Mouse (Mus musculus) midbrain, embryonic 12.5 days (tissue): ENCODE data around the gene Itgb8. TPM values are rescaled to one million over a fixed set of nuclear protein-coding genes. Genes with fewer than 3 reads are reported as not detected.
A peak's percentile ranks its signal among the peaks of the same experiment; 100 is the strongest.

Experiments used
- ATAC-seq: fragments of 200-750 bp; cut with Nextera tagmentation; 2 replicates; pipeline ENCODE4 v1.8.0; 2017; ENCODE audit warnings: low read depth, moderate TSS enrichment, moderate library complexity; ENCODE audit not compliant: low FRiP score
- H3K27ac ChIP-seq: fragments of 300-500 bp; sonication (generic); replicated peaks from 2 replicates; pipeline ENCODE4 v1.5.1; 2016; ENCODE audit warnings: mild to moderate bottlenecking
- H3K27me3 ChIP-seq: fragments of 300-500 bp; sonication (generic); 2 replicates; pipeline ENCODE4 v1.6.1; 2016; ENCODE audit warnings: mild to moderate bottlenecking
- H3K36me3 ChIP-seq: fragments of 300-500 bp; sonication (generic); 2 replicates; pipeline ENCODE4 v1.6.1; 2016
- H3K4me1 ChIP-seq: fragments of 300-500 bp; sonication (generic); 2 replicates; pipeline ENCODE4 v1.6.1; 2016
- H3K4me2 ChIP-seq: fragments of 300-500 bp; sonication (generic); replicated peaks from 2 replicates; pipeline ENCODE4 v1.6.1; 2016; ENCODE audit warnings: mild to moderate bottlenecking, moderate library complexity
- H3K4me3 ChIP-seq: fragments of 300-500 bp; sonication (generic); 2 replicates; pipeline ENCODE4 v1.5.1; 2016; ENCODE audit warnings: mild to moderate bottlenecking
- H3K9ac ChIP-seq: fragments of 300-500 bp; sonication (generic); replicated peaks from 2 replicates; pipeline ENCODE4 v1.6.1; 2016; ENCODE audit warnings: mild to moderate bottlenecking, moderate library complexity
- H3K9me3 ChIP-seq: fragments of 300-500 bp; sonication (generic); 2 replicates; pipeline ENCODE4 v1.6.1; 2016; ENCODE audit warnings: mild to moderate bottlenecking
- WGBS: fragments of 180-500 bp; shearing (Covaris S2); methylation state at CpG from one replicate; pipeline ENCODE4 v1.1.7; 2016; 5-methylcytosine and 5-hydroxymethylcytosine counted together
- polyA plus RNA-seq: library from polyadenylated mRNA; unstranded; fragments of >200 nt; fragmentation: Nextera tagmentation; extraction: Ambion mirVana; gene quantifications from 2 replicates; pipeline ENCODE4 v1.2.1, GENCODE M21; 2016

The Itgb8 gene
- polyA plus RNA-seq, 1 experiment from 2014 or later, result 34.1 TPM

GRCm38 (mm10) chr12:119230444-119230843, 8.2 kb downstream of the Itgb8 start:
- ATAC-seq, result no peak
- Histone ChIP-seq H3K4me1 (peaks cover 24% of the 10 kb centered on the region), H3K4me2 (no peak overlapping the region), H3K4me3 (no peak overlapping the region), H3K27ac (no peak overlapping the region), H3K27me3 (no peaks in the 10 kb centered on the region), H3K9ac (no peak overlapping the region), H3K36me3 (no peaks in the 10 kb centered on the region), H3K9me3 (no peaks in the 10 kb centered on the region)

DNA sequence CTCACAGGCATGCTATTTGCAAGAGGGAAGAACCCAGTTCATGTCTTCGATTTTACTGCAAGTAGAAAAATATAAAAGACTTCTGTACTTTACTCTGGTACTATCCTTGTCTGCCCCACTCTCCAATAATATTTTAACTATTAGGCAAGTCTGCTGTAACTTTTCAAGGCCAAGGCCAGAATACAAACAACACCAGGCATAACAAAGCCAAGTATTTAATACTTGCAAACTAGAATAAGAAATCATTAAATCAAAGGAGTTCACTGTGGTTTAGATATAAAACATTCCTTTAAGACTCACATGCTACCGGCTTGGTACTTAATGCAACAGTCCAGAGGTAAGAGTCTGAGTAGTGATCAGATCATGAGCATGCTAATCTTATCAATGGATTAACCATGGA, 9.0 kb downstream of the Itgb8 start:
- H3K36me3 ChIP-seq, result no peaks in the 10 kb centered on the region
- 68% methylated on average over 2 of the region's 2 CpGs for WGBS
- peaks cover 20% of the 10 kb centered on the region for H3K4me1 ChIP-seq
- no peak overlapping the region for H3K27ac ChIP-seq
- no peaks in the 10 kb centered on the region for H3K9me3 ChIP-seq
- no peak overlapping the region for H3K4me2 ChIP-seq
- H3K9ac ChIP-seq, result no peak overlapping the region
- ATAC-seq, result no peak
- H3K27me3 ChIP-seq, result no peaks in the 10 kb centered on the region
- H3K4me3 ChIP-seq, result no peak overlapping the region

- peaks cover 11% of the 10 kb centered on the region; the same call in 1 of the 2 replicates for H3K4me1 ChIP-seq
- H3K4me2 ChIP-seq, result no peak overlapping the region
- H3K4me3 ChIP-seq, result no peak overlapping the region
- WGBS, result 68% methylated on average over 1 of the region's 1 CpGs
- ATAC-seq, result no peak
- H3K9me3 ChIP-seq, result no peaks in the 10 kb centered on the region
- no peak overlapping the region for H3K9ac ChIP-seq
- 0 out of 2 replicates have a peak, but pooled peaks cover 5% of the 10 kb centered on the region for H3K36me3 ChIP-seq
- no peak overlapping the region for H3K27ac ChIP-seq
- H3K27me3 ChIP-seq, result no peaks in the 10 kb centered on the region
Measured at GRCm38 (mm10) chr12:119227898-119228297, 10.7 kb downstream of the Itgb8 start.

- no peaks in the 10 kb centered on the region for H3K27me3 ChIP-seq
- no peak overlapping the region for H3K4me2 ChIP-seq
- no peak for ATAC-seq
- H3K27ac ChIP-seq, result no peak overlapping the region
- H3K9ac ChIP-seq, result no peak overlapping the region
- H3K36me3 ChIP-seq, result 0 out of 2 replicates have a peak, but pooled peaks cover 5% of the 10 kb centered on the region
- no peak overlapping the region for H3K4me3 ChIP-seq
- H3K9me3 ChIP-seq, result no peaks in the 10 kb centered on the region
- no peaks in the 10 kb centered on the region for H3K4me1 ChIP-seq
Measured at GRCm38 (mm10) chr12:119224699-119225098, 13.9 kb downstream of the Itgb8 start.

DNA sequence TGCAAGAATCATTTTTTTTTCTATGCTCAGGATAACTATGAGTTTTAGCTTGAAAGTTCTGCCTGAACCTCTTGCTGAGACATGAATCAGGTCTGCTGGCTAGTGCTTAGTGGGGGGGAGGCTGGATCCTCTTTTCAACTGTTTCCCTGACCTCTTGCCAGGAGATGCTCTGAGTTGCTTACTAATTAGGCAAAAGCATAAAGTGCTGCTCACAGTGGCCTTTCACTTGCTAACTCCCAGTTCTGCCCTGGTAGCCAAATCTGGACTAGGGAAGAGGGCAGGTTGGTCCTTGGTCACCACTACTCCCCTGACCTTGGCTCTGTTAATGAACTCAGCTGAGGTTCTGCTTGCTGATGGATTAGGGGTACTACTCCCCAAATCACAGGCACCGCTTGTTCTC, 19.2 kb downstream of the Itgb8 start:
- H3K9me3 ChIP-seq, result no peaks in the 10 kb centered on the region
- ATAC-seq, result peak; percentile 16; the same call in 1 of the 2 replicates
- no peak overlapping the region for H3K9ac ChIP-seq
- no peak overlapping the region for H3K4me3 ChIP-seq
- H3K36me3 ChIP-seq, result 0 out of 2 replicates have a peak, but pooled peaks cover 5% of the 10 kb centered on the region
- WGBS, result 91% methylated on average over 1 of the region's 1 CpGs
- H3K27me3 ChIP-seq, result no peaks in the 10 kb centered on the region
- H3K4me2 ChIP-seq, result no peak overlapping the region
- H3K4me1 ChIP-seq, result 0 out of 2 replicates have a peak, but pooled peaks cover 5% of the 10 kb centered on the region
- H3K27ac ChIP-seq, result no peak overlapping the region

GRCm38 (mm10) chr12:119217700-119218265, 20.8 kb downstream of the Itgb8 start:
- H3K4me1 ChIP-seq, result 0 out of 2 replicates have a peak, but pooled peaks cover 5% of the 10 kb centered on the region
- H3K36me3 ChIP-seq, result no peaks in the 10 kb centered on the region
- no peak overlapping the region for H3K9ac ChIP-seq
- H3K4me3 ChIP-seq, result no peak overlapping the region
- H3K27me3 ChIP-seq, result no peaks in the 10 kb centered on the region
- H3K9me3 ChIP-seq, result no peaks in the 10 kb centered on the region
- H3K4me2 ChIP-seq, result no peak overlapping the region
- no peak overlapping the region for H3K27ac ChIP-seq
- ATAC-seq, result no peak

- Histone ChIP-seq H3K9ac (no peak overlapping the region), H3K4me3 (no peak overlapping the region), H3K36me3 (no peaks in the 10 kb centered on the region), H3K9me3 (no peaks in the 10 kb centered on the region), H3K27me3 (no peaks in the 10 kb centered on the region), H3K4me2 (no peak overlapping the region), H3K27ac (no peak overlapping the region), H3K4me1 (0 out of 2 replicates have a peak, but pooled peaks cover 5% of the 10 kb centered on the region)
- WGBS, result 95% methylated on average over 3 of the region's 3 CpGs
- no peak for ATAC-seq
Measured at GRCm38 (mm10) chr12:119215225-119215624, 23.4 kb downstream of the Itgb8 start.

DNA sequence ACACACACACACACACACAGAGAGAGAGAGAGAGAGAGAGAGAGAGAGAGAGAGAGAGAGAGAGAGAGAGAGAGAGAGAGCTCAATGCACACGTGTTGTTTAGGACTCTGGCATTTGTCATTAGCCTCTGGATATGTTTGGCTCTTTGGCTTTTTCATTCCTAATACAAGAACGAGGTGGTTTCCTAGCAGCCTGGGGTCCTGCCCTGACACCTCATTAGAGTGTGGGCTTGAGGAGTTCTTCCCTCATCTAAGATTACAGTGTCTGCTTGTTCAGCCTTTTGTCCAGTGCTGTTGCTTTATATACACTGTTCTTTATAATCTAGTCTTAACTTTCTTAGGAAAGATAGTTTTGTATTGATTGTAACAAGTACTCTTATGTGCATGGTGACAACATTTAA, 27.1 kb downstream of the Itgb8 start:
- Histone ChIP-seq H3K4me1 (no peaks in the 10 kb centered on the region), H3K27me3 (no peaks in the 10 kb centered on the region), H3K27ac (no peak overlapping the region), H3K9me3 (no peaks in the 10 kb centered on the region), H3K4me2 (no peak overlapping the region), H3K9ac (no peak overlapping the region), H3K4me3 (no peak overlapping the region), H3K36me3 (peaks cover 8% of the 10 kb centered on the region)
- no peak for ATAC-seq
- WGBS, result 48% methylated on average over 2 of the region's 2 CpGs

GRCm38 (mm10) chr12:119210590-119210989, 28.0 kb downstream of the Itgb8 start:
- no peak overlapping the region for H3K9ac ChIP-seq
- no peak overlapping the region for H3K4me3 ChIP-seq
- no peaks in the 10 kb centered on the region for H3K9me3 ChIP-seq
- H3K36me3 ChIP-seq, result peaks cover 8% of the 10 kb centered on the region
- no peak overlapping the region for H3K27ac ChIP-seq
- H3K27me3 ChIP-seq, result no peaks in the 10 kb centered on the region
- 91% methylated on average over 2 of the region's 2 CpGs for WGBS
- H3K4me1 ChIP-seq, result no peaks in the 10 kb centered on the region
- no peak overlapping the region for H3K4me2 ChIP-seq
- ATAC-seq, result no peak

DNA sequence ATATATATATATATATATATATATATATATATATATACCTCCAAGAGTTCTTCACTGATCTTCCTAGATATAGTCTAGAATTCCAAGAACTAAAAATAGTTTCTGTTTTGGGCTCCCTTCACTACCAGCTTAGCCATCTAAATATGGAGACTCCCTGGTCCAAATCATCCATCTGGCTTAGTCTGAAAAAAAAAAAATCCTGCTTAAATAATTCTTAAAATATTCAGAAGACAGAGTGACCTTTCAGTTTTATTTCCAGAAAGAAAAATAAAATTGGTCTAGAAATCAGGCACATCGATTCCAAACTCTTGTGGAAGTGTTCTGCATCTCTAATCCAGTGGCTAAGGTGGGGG, 28.6 kb downstream of the Itgb8 start:
- no peak for ATAC-seq
- Histone ChIP-seq H3K27ac (no peak overlapping the region), H3K9me3 (no peaks in the 10 kb centered on the region), H3K4me2 (no peak overlapping the region), H3K4me1 (no peaks in the 10 kb centered on the region), H3K36me3 (peaks cover 8% of the 10 kb centered on the region), H3K4me3 (no peak overlapping the region), H3K9ac (no peak overlapping the region), H3K27me3 (no peaks in the 10 kb centered on the region)
- 97% methylated on average over 1 of the region's 1 CpGs for WGBS

- no peak overlapping the region for H3K4me3 ChIP-seq
- no peak overlapping the region for H3K9ac ChIP-seq
- no peak overlapping the region for H3K4me2 ChIP-seq
- 99% methylated on average over 2 of the region's 2 CpGs for WGBS
- H3K9me3 ChIP-seq, result no peaks in the 10 kb centered on the region
- no peak overlapping the region for H3K27ac ChIP-seq
- H3K27me3 ChIP-seq, result no peaks in the 10 kb centered on the region
- ATAC-seq, result no peak; the same call in 1 of the 2 replicates
- no peaks in the 10 kb centered on the region for H3K4me1 ChIP-seq
- peaks cover 8% of the 10 kb centered on the region for H3K36me3 ChIP-seq
Measured at GRCm38 (mm10) chr12:119209384-119210072, 29.1 kb downstream of the Itgb8 start.

DNA sequence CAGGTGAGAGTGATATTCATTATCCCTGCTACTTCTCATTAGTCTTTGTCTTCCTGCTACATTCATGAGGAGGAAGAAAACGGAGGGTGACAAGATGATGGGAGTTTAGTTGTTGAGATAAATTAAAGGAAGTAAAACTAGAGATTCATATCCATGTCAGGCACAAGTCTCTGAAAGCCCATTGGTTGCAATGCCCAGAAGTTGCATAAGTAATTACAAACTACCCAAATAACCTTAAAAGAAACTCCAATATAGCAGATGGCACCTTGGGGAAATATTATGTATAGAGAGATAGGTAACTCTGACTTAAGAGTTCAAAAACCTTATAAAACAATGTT, 31.2 kb downstream of the Itgb8 start:
- H3K4me3 ChIP-seq, result no peak overlapping the region
- no peaks in the 10 kb centered on the region for H3K4me1 ChIP-seq
- WGBS, result 85% methylated on average over 1 of the region's 1 CpGs
- H3K9ac ChIP-seq, result no peak overlapping the region
- H3K4me2 ChIP-seq, result no peak overlapping the region
- H3K36me3 ChIP-seq, result peaks cover 8% of the 10 kb centered on the region
- no peak overlapping the region for H3K27ac ChIP-seq
- no peaks in the 10 kb centered on the region for H3K27me3 ChIP-seq
- H3K9me3 ChIP-seq, result no peaks in the 10 kb centered on the region
- ATAC-seq, result no peak
